Mouse (Mus musculus): ENCODE results near the gene Zic1. TPM values are rescaled to one million over a fixed set of nuclear protein-coding genes. Genes with fewer than 3 reads are reported as not detected.

Zic1 gene
- polyA plus RNA-seq, 1 experiment, result 0.28 TPM

DNA sequence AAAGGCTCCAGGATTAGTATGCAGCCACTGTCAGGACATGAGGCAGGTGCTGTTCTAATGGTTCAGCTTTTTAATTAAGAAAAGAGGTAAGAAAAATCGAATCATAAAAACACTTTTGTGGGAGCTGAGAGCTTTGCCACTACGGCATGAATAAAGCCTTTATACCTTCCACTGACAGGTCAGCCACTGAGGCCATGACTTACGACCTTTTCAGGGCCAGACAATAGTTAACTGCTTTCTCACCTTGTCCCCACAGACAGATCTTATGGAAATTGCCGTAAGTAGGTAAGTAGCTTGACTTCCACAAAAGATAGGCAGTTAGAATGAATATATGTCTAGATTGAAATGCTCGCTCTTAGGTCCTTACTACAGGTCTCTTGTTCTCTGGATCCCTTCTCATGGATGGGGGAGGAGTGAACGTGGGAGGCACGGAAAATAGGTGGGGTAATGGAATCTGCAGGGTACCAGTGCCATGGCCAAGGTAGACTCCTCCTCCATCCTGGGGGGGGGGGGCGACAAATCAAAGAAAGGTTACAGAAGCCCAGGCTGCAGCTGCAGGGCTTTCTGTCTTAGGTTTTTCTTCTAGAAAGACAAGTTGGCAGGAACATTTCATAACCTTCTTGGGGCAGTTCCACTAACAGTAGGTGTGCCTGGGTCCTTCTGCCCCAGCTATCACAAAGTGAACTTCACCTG lies 27.9 kb upstream of the Zic1 start:
- no peak for DNase-seq
- TF ChIP-seq POLR2A (IDR thresholded peaks at IDR 0.05; ENCODE audit: control insufficient read depth, extremely low read depth, insufficient read depth, low read length, poor library complexity) (no peak), CTCF (IDR thresholded peaks at IDR 0.05; ENCODE audit: borderline replicate concordance, control insufficient read depth, extremely low read depth, insufficient read depth, low read length, poor library complexity) (no peak)
- Histone ChIP-seq H3K4me3 (ENCODE audit: control insufficient read depth, insufficient read depth, low read length) (no peak overlapping the region), H3K36me3 (ENCODE audit: control insufficient read depth, insufficient read depth, low read length) (no peaks in the 10 kb centered on the region), H3K27me3 (ENCODE audit: control insufficient read depth, insufficient read depth, low read length) (0 out of 2 replicates have a peak, but pooled peaks cover 4% of the 10 kb centered on the region), H3K4me1 (replicated peaks; ENCODE audit: control insufficient read depth, insufficient read depth, low read length) (no peaks in the 10 kb centered on the region), H3K27ac (ENCODE audit: control insufficient read depth, insufficient read depth, low read length) (no peak overlapping the region)
- 13% methylated on average over 8 of the region's 8 CpGs for WGBS

DNA sequence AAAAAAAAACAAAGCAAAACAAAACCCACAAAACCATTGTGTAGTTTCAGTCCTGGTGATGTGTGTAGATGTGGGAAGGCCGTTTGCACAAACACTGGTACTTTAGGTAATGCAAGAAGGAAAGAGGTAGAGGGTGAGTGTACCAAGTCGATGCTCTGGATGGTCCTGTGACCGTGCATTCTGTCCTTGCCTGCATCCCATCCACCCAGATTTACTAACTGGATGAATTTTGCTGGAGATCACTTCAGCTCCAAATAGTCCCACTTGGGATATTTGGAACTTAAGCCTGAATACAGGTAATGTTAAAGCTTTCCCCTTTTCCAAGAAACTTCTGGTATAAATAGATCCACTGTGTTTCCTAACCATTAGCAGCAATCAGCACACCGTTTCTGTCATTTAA lies 22.6 kb upstream of the Zic1 start:
- 4% methylated on average over 4 of the region's 4 CpGs for WGBS
- Histone ChIP-seq H3K4me3 (ENCODE audit: control insufficient read depth, insufficient read depth, low read length) (no peak overlapping the region), H3K27ac (ENCODE audit: control insufficient read depth, insufficient read depth, low read length) (no peak overlapping the region), H3K4me1 (replicated peaks; ENCODE audit: control insufficient read depth, insufficient read depth, low read length) (no peaks in the 10 kb centered on the region), H3K36me3 (ENCODE audit: control insufficient read depth, insufficient read depth, low read length) (no peaks in the 10 kb centered on the region), H3K27me3 (ENCODE audit: control insufficient read depth, insufficient read depth, low read length) (no peaks in the 10 kb centered on the region; the same call in 1 of the 2 replicates)
- no peak for DNase-seq
- TF ChIP-seq POLR2A (IDR thresholded peaks at IDR 0.05; ENCODE audit: control insufficient read depth, extremely low read depth, insufficient read depth, low read length, poor library complexity), result no peak
- no peak for TF ChIP-seq CTCF (IDR thresholded peaks at IDR 0.05; ENCODE audit: borderline replicate concordance, control insufficient read depth, extremely low read depth, insufficient read depth, low read length, poor library complexity)

DNA sequence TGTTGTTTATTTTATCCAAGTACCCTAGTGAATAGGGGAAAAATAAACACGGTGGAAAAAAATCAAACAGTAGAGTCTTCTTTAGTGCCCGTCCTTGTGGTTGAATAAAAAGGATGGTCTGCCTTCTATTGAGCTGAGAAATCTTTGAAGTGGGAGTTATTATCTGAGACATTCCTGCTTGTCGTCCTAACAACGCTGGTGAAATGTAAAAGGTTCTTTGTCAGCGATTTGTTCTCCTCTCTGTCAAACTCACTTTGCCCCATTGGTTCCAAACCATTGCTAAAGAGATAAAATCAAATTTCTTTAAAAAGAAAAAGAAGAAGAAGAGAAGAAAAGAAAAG lies 22.1 kb upstream of the Zic1 start:
- no peaks in the 10 kb centered on the region; the same call in 1 of the 2 replicates for H3K27me3 ChIP-seq (ENCODE audit: control insufficient read depth, insufficient read depth, low read length)
- WGBS, result 4% methylated on average over 5 of the region's 5 CpGs

DNA sequence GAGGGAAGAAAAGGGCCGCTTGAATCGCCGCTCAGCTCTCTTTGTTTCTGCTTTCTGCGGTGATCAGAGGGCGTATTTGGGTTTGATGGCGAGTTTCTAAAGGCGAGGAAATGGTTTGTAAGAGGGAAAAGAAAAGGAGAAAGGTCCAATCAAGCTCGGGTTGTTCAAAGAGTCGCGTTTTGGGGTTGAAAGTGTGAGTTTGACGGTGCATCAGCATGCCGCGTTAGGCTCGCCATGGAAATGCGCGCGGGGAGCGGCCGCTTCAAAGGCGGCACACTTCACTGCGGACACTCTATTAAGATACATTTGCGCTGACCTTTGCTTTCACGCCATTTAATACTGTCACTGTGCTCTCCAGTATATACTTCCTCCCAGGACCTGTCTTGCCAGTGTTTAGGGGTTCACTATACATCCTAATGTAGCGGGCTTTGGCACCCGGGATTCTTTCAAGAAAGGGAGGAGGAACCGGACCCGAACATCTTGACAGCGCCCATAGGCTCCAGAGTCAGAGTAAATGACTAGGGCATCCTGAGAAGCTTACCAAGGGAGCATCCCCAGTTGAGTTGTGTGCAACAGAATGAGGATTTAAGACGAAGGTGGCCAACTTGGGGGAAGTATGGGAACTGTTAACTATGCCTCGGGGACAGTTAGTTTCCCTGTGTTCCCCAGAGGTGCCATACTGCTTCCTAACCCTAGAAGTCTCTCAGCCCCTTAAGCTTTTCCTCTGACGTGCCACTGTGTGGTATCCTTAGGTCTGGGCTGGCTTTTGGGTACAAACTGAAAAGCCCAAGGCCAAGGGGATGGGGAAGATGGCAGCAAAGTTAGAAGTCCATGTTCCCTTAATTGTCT lies 21.5 kb upstream of the Zic1 start:
- Histone ChIP-seq H3K4me1 (replicated peaks; ENCODE audit: control insufficient read depth, insufficient read depth, low read length) (no peaks in the 10 kb centered on the region), H3K27me3 (ENCODE audit: control insufficient read depth, insufficient read depth, low read length) (no peaks in the 10 kb centered on the region; the same call in 1 of the 2 replicates)

More for the DNA sequence above, 22.1 kb upstream of the Zic1 start:
- TF ChIP-seq POLR2A (IDR thresholded peaks at IDR 0.05; ENCODE audit: control insufficient read depth, extremely low read depth, insufficient read depth, low read length, poor library complexity), result no peak
- TF ChIP-seq CTCF (IDR thresholded peaks at IDR 0.05; ENCODE audit: borderline replicate concordance, control insufficient read depth, extremely low read depth, insufficient read depth, low read length, poor library complexity), result no peak
- DNase-seq, result no peak
- H3K4me1 ChIP-seq (replicated peaks; ENCODE audit: control insufficient read depth, insufficient read depth, low read length), result no peaks in the 10 kb centered on the region
- H3K36me3 ChIP-seq (ENCODE audit: control insufficient read depth, insufficient read depth, low read length), result no peaks in the 10 kb centered on the region
- H3K4me3 ChIP-seq (ENCODE audit: control insufficient read depth, insufficient read depth, low read length), result no peak overlapping the region
- no peak overlapping the region for H3K27ac ChIP-seq (ENCODE audit: control insufficient read depth, insufficient read depth, low read length)

DNA sequence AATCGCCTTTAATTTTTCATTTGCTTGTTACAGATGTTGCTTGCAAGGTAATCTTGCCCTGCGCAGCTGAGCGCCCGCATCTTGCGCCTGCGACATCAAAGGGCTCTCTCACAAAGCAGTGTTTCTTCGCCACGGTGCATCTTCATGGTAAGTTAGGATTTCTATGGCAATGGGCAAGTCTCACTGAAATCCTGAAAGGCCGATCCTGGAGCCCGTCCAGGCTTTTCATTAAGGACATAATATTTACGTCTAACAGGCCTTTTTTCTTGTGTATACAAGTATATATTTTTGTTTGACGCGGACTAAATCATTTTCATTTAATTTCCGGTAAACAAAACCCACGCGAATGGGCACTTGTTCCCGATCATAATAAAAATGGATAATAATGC lies 20.9 kb upstream of the Zic1 start:
- TF ChIP-seq POLR2A (IDR thresholded peaks at IDR 0.05; ENCODE audit: control insufficient read depth, extremely low read depth, insufficient read depth, low read length, poor library complexity) (no peak), CTCF (IDR thresholded peaks at IDR 0.05; ENCODE audit: borderline replicate concordance, control insufficient read depth, extremely low read depth, insufficient read depth, low read length, poor library complexity) (no peak)
- 10% methylated on average over 17 of the region's 17 CpGs for WGBS
- no peak for DNase-seq

More for the DNA sequence above, 21.5 kb upstream of the Zic1 start:
- WGBS, result 6% methylated on average over 31 of the region's 31 CpGs
- TF ChIP-seq POLR2A (IDR thresholded peaks at IDR 0.05; ENCODE audit: control insufficient read depth, extremely low read depth, insufficient read depth, low read length, poor library complexity) (no peak), CTCF (IDR thresholded peaks at IDR 0.05; ENCODE audit: borderline replicate concordance, control insufficient read depth, extremely low read depth, insufficient read depth, low read length, poor library complexity) (no peak)
- Histone ChIP-seq H3K36me3 (ENCODE audit: control insufficient read depth, insufficient read depth, low read length) (no peaks in the 10 kb centered on the region), H3K4me3 (ENCODE audit: control insufficient read depth, insufficient read depth, low read length) (no peak overlapping the region), H3K27ac (ENCODE audit: control insufficient read depth, insufficient read depth, low read length) (no peak overlapping the region)
- DNase-seq, result no peak

DNA sequence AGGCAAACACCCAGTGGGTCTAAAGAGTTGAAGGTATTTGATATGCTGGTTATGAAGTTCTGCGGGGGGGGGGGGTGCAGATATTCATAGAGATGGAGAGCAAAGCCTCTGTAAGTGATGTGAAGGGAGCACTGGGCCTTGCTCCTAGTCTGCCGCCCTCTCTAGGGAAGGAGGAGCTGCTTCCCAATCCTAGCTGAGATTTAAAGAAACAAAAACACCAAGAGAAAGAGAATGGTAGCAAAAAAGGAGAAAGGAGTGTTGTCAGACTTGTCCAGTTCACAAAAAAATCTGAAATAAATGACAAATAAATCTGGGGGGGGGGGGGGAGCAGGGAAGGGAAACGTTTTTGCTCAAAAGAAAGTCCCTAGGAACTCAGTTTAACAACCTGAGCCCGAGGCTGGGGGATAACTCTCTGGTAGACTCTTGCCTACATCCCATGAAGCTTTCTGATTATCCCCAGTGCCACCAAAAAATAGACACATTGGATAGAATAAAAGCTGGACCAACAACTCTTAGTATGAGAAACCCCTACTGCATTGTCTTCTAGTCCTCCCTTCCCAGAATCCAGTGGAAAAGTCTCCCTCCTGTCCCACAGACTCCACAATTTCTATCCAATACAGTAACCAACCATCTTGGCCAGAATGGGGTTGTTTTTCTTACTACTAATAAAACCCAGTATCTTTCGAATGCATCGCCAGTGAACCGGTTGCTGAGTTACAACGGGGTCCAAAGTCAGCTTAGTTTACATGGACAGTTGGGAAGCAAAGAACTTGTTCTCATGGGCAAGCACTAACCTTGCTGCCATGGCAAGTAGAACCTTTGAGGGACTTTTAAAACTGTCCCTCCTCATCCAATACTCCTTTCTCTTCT lies 20.2 kb upstream of the Zic1 start:
- TF ChIP-seq POLR2A (IDR thresholded peaks at IDR 0.05; ENCODE audit: control insufficient read depth, extremely low read depth, insufficient read depth, low read length, poor library complexity) (no peak), CTCF (IDR thresholded peaks at IDR 0.05; ENCODE audit: borderline replicate concordance, control insufficient read depth, extremely low read depth, insufficient read depth, low read length, poor library complexity) (no peak)
- no peaks in the 10 kb centered on the region for H3K36me3 ChIP-seq (ENCODE audit: control insufficient read depth, insufficient read depth, low read length)
- H3K27me3 ChIP-seq (ENCODE audit: control insufficient read depth, insufficient read depth, low read length), result no peaks in the 10 kb centered on the region; the same call in 1 of the 2 replicates
- H3K4me3 ChIP-seq (ENCODE audit: control insufficient read depth, insufficient read depth, low read length), result no peak overlapping the region
- no peak for DNase-seq
- no peak overlapping the region for H3K27ac ChIP-seq (ENCODE audit: control insufficient read depth, insufficient read depth, low read length)
- H3K4me1 ChIP-seq (replicated peaks; ENCODE audit: control insufficient read depth, insufficient read depth, low read length), result no peaks in the 10 kb centered on the region
- WGBS, result 5% methylated on average over 8 of the region's 8 CpGs

More for the DNA sequence above, 20.9 kb upstream of the Zic1 start:
- H3K4me3 ChIP-seq (ENCODE audit: control insufficient read depth, insufficient read depth, low read length), result no peak overlapping the region
- no peak overlapping the region for H3K27ac ChIP-seq (ENCODE audit: control insufficient read depth, insufficient read depth, low read length)
- no peaks in the 10 kb centered on the region for H3K4me1 ChIP-seq (replicated peaks; ENCODE audit: control insufficient read depth, insufficient read depth, low read length)
- no peaks in the 10 kb centered on the region for H3K36me3 ChIP-seq (ENCODE audit: control insufficient read depth, insufficient read depth, low read length)
- no peaks in the 10 kb centered on the region; the same call in 1 of the 2 replicates for H3K27me3 ChIP-seq (ENCODE audit: control insufficient read depth, insufficient read depth, low read length)
